Mouse (Mus musculus) mature B cell (primary cell): ENCODE results near the gene Dcakd.
"Not testable (repeated sequence)": the region's sequence is repeated elsewhere in the genome, so short reads cannot be mapped to it uniquely, and the experiment has no call there.

Source experiments
- in situ Hi-C: fragments of 300-500 bp; cut with MboI; formaldehyde crosslinking; loops from 2 replicates; pipeline ENCODE4 v1.14.3; 2019

The Dcakd gene

GRCm38 (mm10) chr11:102978052-102978666 is 50.0 kb downstream of the Dcakd start:
- in situ Hi-C loops: no loop called here

- in situ Hi-C loops: not testable (repeated sequence)
Observed at GRCm38 (mm10) chr11:102975966-102976365, 52.2 kb downstream of the Dcakd start.

GRCm38 (mm10) chr11:102972326-102972725 is 55.8 kb downstream of the Dcakd start:
- in situ Hi-C loops: no loop called here

- in situ Hi-C loops: no loop called here
Observed at GRCm38 (mm10) chr11:102971604-102972003, 56.5 kb downstream of the Dcakd start.

GRCm38 (mm10) chr11:102964547-102965091 is 63.5 kb downstream of the Dcakd start:
- in situ Hi-C loops: no loop called here

GRCm38 (mm10) chr11:102963855-102964546 is 64.1 kb downstream of the Dcakd start:
- in situ Hi-C loops: no loop called here

GRCm38 (mm10) chr11:102963246-102963854 is 64.8 kb downstream of the Dcakd start:
- in situ Hi-C loops: no loop called here

GRCm38 (mm10) chr11:102962861-102963245 is 65.3 kb downstream of the Dcakd start:
- in situ Hi-C loops: no loop called here

GRCm38 (mm10) chr11:102961082-102961481 is 67.1 kb downstream of the Dcakd start:
- in situ Hi-C loops: no loop called here

- in situ Hi-C loops: no loop called here
Observed at GRCm38 (mm10) chr11:102958870-102959269, 69.3 kb downstream of the Dcakd start.

- in situ Hi-C loops: no loop called here
Observed at GRCm38 (mm10) chr11:102958431-102958830, 69.7 kb downstream of the Dcakd start.

GRCm38 (mm10) chr11:102957692-102958091 is 70.4 kb downstream of the Dcakd start:
- in situ Hi-C loops: no loop called here

GRCm38 (mm10) chr11:102956962-102957614 is 71.0 kb downstream of the Dcakd start:
- in situ Hi-C loops: no loop called here

GRCm38 (mm10) chr11:102952922-102953321 is 75.2 kb downstream of the Dcakd start:
- in situ Hi-C loops: no loop called here

GRCm38 (mm10) chr11:102948043-102948961 is 79.8 kb downstream of the Dcakd start:
- in situ Hi-C loops: no loop called here

- in situ Hi-C loops: no loop called here
Observed at GRCm38 (mm10) chr11:102946992-102947343, 81.2 kb downstream of the Dcakd start.

- in situ Hi-C loops: no loop called here
Observed at GRCm38 (mm10) chr11:102946265-102946991, 81.7 kb downstream of the Dcakd start, which contains the start of gene C1ql1. Gene C1ql1, minus strand, starts transcription at chr11:102946688.

GRCm38 (mm10) chr11:102945306-102946264 is 82.5 kb downstream of the Dcakd start:
- in situ Hi-C loops: no loop called here
